Mouse (Mus musculus): ENCODE measurements around the gene Kctd8. TPM values are rescaled to one million over a fixed set of nuclear protein-coding genes. Genes with fewer than 3 reads are reported as not detected.

Kctd8 gene
- polyA plus RNA-seq, 1 experiment, result not detected

- H3K79me2 ChIP-seq (ENCODE audit: control insufficient read depth, insufficient read depth), result no peaks in the 10 kb centered on the region
- H3K27me3 ChIP-seq (ENCODE audit: control insufficient read depth, insufficient read depth, insufficient read length), result no peaks in the 10 kb centered on the region
- TF ChIP-seq MAX (IDR thresholded peaks at IDR 0.05), result no peak
- no peaks in the 10 kb centered on the region for H3K79me3 ChIP-seq (ENCODE audit: low read depth)
- no peak overlapping the region for H3ac ChIP-seq (ENCODE audit: control insufficient read depth, insufficient read length, low read depth)
- H3K4me3 ChIP-seq (ENCODE audit: insufficient read depth, poor library complexity, severe bottlenecking), result no peak overlapping the region
- H3K36me3 ChIP-seq (ENCODE audit: control insufficient read depth, insufficient read depth), result no peaks in the 10 kb centered on the region
Measured at GRCm38 (mm10) chr5:69338916-69339622, 2.4 kb downstream of the Kctd8 start.

GRCm38 (mm10) chr5:69327561-69327960 lies 13.9 kb downstream of the Kctd8 start:
- Histone ChIP-seq H3K27me3 (ENCODE audit: control insufficient read depth, insufficient read depth, insufficient read length) (no peaks in the 10 kb centered on the region), H3K79me3 (ENCODE audit: low read depth) (no peaks in the 10 kb centered on the region), H3K4me3 (ENCODE audit: insufficient read depth, poor library complexity, severe bottlenecking) (no peak overlapping the region), H3K79me2 (ENCODE audit: control insufficient read depth, insufficient read depth) (no peaks in the 10 kb centered on the region), H3ac (ENCODE audit: control insufficient read depth, insufficient read length, low read depth) (no peak overlapping the region), H3K36me3 (ENCODE audit: control insufficient read depth, insufficient read depth) (no peaks in the 10 kb centered on the region)
- TF ChIP-seq CTCF (IDR thresholded peaks at IDR 0.05; ENCODE audit: control insufficient read depth, insufficient read depth, insufficient read length) (no peak), USF1 (IDR thresholded peaks at IDR 0.05; ENCODE audit: low read depth) (no peak), MYOG (IDR thresholded peaks at IDR 0.05; ENCODE audit: control insufficient read depth, extremely low read depth, insufficient read length) (no peak), CEBPB (IDR thresholded peaks at IDR 0.05; ENCODE audit: low read depth) (no peak), FOSL1 (IDR thresholded peaks at IDR 0.05; ENCODE audit: insufficient read depth, low read length, poor library complexity, severe bottlenecking) (no peak), MYOD1 (IDR thresholded peaks at IDR 0.05; ENCODE audit: control insufficient read depth, insufficient read length, low read depth) (no peak), MAX (IDR thresholded peaks at IDR 0.05) (no peak)

GRCm38 (mm10) chr5:69324566-69325230 lies 16.8 kb downstream of the Kctd8 start:
- H3ac ChIP-seq (ENCODE audit: control insufficient read depth, insufficient read length, low read depth), result no peak overlapping the region
- no peaks in the 10 kb centered on the region for H3K79me3 ChIP-seq (ENCODE audit: low read depth)
- no peak overlapping the region for H3K4me3 ChIP-seq (ENCODE audit: insufficient read depth, poor library complexity, severe bottlenecking)
- H3K36me3 ChIP-seq (ENCODE audit: control insufficient read depth, insufficient read depth), result no peaks in the 10 kb centered on the region
- no peaks in the 10 kb centered on the region for H3K79me2 ChIP-seq (ENCODE audit: control insufficient read depth, insufficient read depth)
- TF ChIP-seq CTCF (IDR thresholded peaks at IDR 0.05; ENCODE audit: control insufficient read depth, insufficient read depth, insufficient read length) (no peak), CEBPB (IDR thresholded peaks at IDR 0.05; ENCODE audit: low read depth) (no peak), MYOD1 (IDR thresholded peaks at IDR 0.05; ENCODE audit: control insufficient read depth, insufficient read length, low read depth) (no peak), MYOG (IDR thresholded peaks at IDR 0.05; ENCODE audit: control insufficient read depth, extremely low read depth, insufficient read length) (no peak), FOSL1 (IDR thresholded peaks at IDR 0.05; ENCODE audit: insufficient read depth, low read length, poor library complexity, severe bottlenecking) (no peak), MAX (IDR thresholded peaks at IDR 0.05) (no peak), USF1 (IDR thresholded peaks at IDR 0.05; ENCODE audit: low read depth) (no peak)
- H3K27me3 ChIP-seq (ENCODE audit: control insufficient read depth, insufficient read depth, insufficient read length), result no peaks in the 10 kb centered on the region

GRCm38 (mm10) chr5:69312611-69313010 lies 28.9 kb downstream of the Kctd8 start:
- Histone ChIP-seq H3K4me3 (ENCODE audit: insufficient read depth, poor library complexity, severe bottlenecking) (no peak overlapping the region), H3K79me3 (ENCODE audit: low read depth) (no peaks in the 10 kb centered on the region), H3K79me2 (ENCODE audit: control insufficient read depth, insufficient read depth) (no peaks in the 10 kb centered on the region), H3K36me3 (ENCODE audit: control insufficient read depth, insufficient read depth) (no peaks in the 10 kb centered on the region), H3ac (ENCODE audit: control insufficient read depth, insufficient read length, low read depth) (no peak overlapping the region), H3K27me3 (ENCODE audit: control insufficient read depth, insufficient read depth, insufficient read length) (no peaks in the 10 kb centered on the region)
- TF ChIP-seq MYOG (IDR thresholded peaks at IDR 0.05; ENCODE audit: control insufficient read depth, extremely low read depth, insufficient read length) (no peak), USF1 (IDR thresholded peaks at IDR 0.05; ENCODE audit: low read depth) (no peak), CEBPB (IDR thresholded peaks at IDR 0.05; ENCODE audit: low read depth) (no peak), FOSL1 (IDR thresholded peaks at IDR 0.05; ENCODE audit: insufficient read depth, low read length, poor library complexity, severe bottlenecking) (no peak), MYOD1 (IDR thresholded peaks at IDR 0.05; ENCODE audit: control insufficient read depth, insufficient read length, low read depth) (no peak), CTCF (IDR thresholded peaks at IDR 0.05; ENCODE audit: control insufficient read depth, insufficient read depth, insufficient read length) (no peak), MAX (IDR thresholded peaks at IDR 0.05) (no peak)

GRCm38 (mm10) chr5:69301665-69302064 lies 39.8 kb downstream of the Kctd8 start:
- H3ac ChIP-seq (ENCODE audit: control insufficient read depth, insufficient read length, low read depth), result no peak overlapping the region
- no peak overlapping the region for H3K4me3 ChIP-seq (ENCODE audit: insufficient read depth, poor library complexity, severe bottlenecking)
- no peaks in the 10 kb centered on the region for H3K36me3 ChIP-seq (ENCODE audit: control insufficient read depth, insufficient read depth)
- no peaks in the 10 kb centered on the region for H3K79me3 ChIP-seq (ENCODE audit: low read depth)
- no peaks in the 10 kb centered on the region for H3K79me2 ChIP-seq (ENCODE audit: control insufficient read depth, insufficient read depth)
- no peaks in the 10 kb centered on the region for H3K27me3 ChIP-seq (ENCODE audit: control insufficient read depth, insufficient read depth, insufficient read length)
- TF ChIP-seq MYOG (IDR thresholded peaks at IDR 0.05; ENCODE audit: control insufficient read depth, extremely low read depth, insufficient read length) (no peak), CEBPB (IDR thresholded peaks at IDR 0.05; ENCODE audit: low read depth) (no peak), FOSL1 (IDR thresholded peaks at IDR 0.05; ENCODE audit: insufficient read depth, low read length, poor library complexity, severe bottlenecking) (no peak), CTCF (IDR thresholded peaks at IDR 0.05; ENCODE audit: control insufficient read depth, insufficient read depth, insufficient read length) (no peak), USF1 (IDR thresholded peaks at IDR 0.05; ENCODE audit: low read depth) (no peak), MAX (IDR thresholded peaks at IDR 0.05) (no peak), MYOD1 (IDR thresholded peaks at IDR 0.05; ENCODE audit: control insufficient read depth, insufficient read length, low read depth) (no peak)
